ENCODE assay signal across 14 mouse cellular contexts in genomic region chr2:64966893-64967444, GRCm38 (mm10). TPM values are rescaled to one million over a fixed set of nuclear protein-coding genes. Genes with fewer than 3 reads are reported as not detected.
DNase-seq lines count a peak whose midpoint lies in the region; ATAC-seq lines count a peak whose summit lies in the region.
"Had no signal": no experiment of that assay in that cellular context is flagged by ENCODE, and none has a peak within 500 bp of the region (broad histone marks: within the 10 kb centered on the region; RNA-seq: fewer than 3 reads in every experiment).

No protein-coding gene starts in this region.

- no peak overlapping the region for H3K4me2 ChIP-seq in forebrain, embryonic 13.5 days
- H3K4me2 ChIP-seq in heart, embryonic 16.5 days (ENCODE audit: low read depth, low read length): no peak overlapping the region
- H3K4me2 ChIP-seq in midbrain, embryonic 14.5 days (ENCODE audit: low read length): no peak overlapping the region
- no peak overlapping the region for H3K4me2 ChIP-seq in midbrain, embryonic 15.5 days
- H3K4me2 ChIP-seq: liver, embryonic 11.5 days; stomach, embryonic 15.5 days had no signal

- peak overlapping the region; percentile 35; the same call in 1 of the 2 replicates for H3K27ac ChIP-seq in forebrain, embryonic 10.5 days
- H3K27ac ChIP-seq in forebrain, embryonic 13.5 days: no peak overlapping the region
- peak overlapping the region; percentile 80 for H3K27ac ChIP-seq in heart, embryonic 16.5 days (ENCODE audit: low read length)
- peak overlapping the region; percentile 66 for H3K27ac ChIP-seq in midbrain, embryonic 10.5 days (replicated peaks)
- H3K27ac ChIP-seq in midbrain, embryonic 14.5 days (replicated peaks; ENCODE audit: low read depth, low read length): no peak overlapping the region
- no peak overlapping the region for H3K27ac ChIP-seq in midbrain, embryonic 15.5 days
- H3K27ac ChIP-seq: stomach, embryonic 15.5 days had no signal

- DNase-seq in forebrain, embryonic 10.5 days (ENCODE audit: extremely low spot score, low spot score): no peak
- no peak for DNase-seq in heart, postnatal 36 days
- no peak for DNase-seq in midbrain, embryonic 10.5 days (ENCODE audit: low spot score)
- no peak for DNase-seq in midbrain, embryonic 14.5 days
- DNase-seq in thymus, postnatal 14 days: no peak
- DNase-seq: retina, postnatal 1 day; thymus, postnatal 25 days had no signal

- WGBS in forebrain, embryonic 10.5 days: 79% methylated on average over 6 of the region's 6 CpGs
- WGBS in forebrain, embryonic 13.5 days: 67% methylated on average over 6 of the region's 6 CpGs
- 84% methylated on average over 6 of the region's 6 CpGs for WGBS in heart, embryonic 16.5 days
- whole genome bisulfite sequencing in midbrain, embryonic 10.5 days: 77% methylated on average over 6 of the region's 6 CpGs
- WGBS in midbrain, embryonic 14.5 days: 64% methylated on average over 6 of the region's 6 CpGs
- WGBS in midbrain, embryonic 15.5 days: 67% methylated on average over 6 of the region's 6 CpGs

- no peaks in the 10 kb centered on the region for H3K36me3 ChIP-seq in forebrain, embryonic 10.5 days (replicated peaks)
- H3K36me3 ChIP-seq in forebrain, embryonic 13.5 days (ENCODE audit: poor library complexity, severe bottlenecking): no peaks in the 10 kb centered on the region
- no peaks in the 10 kb centered on the region for H3K36me3 ChIP-seq in heart, embryonic 16.5 days (ENCODE audit: control insufficient read depth, insufficient read depth)
- no peaks in the 10 kb centered on the region for H3K36me3 ChIP-seq in midbrain, embryonic 10.5 days
- H3K36me3 ChIP-seq in midbrain, embryonic 14.5 days (ENCODE audit: control insufficient read depth, insufficient read depth, low read length): no peaks in the 10 kb centered on the region
- H3K36me3 ChIP-seq in midbrain, embryonic 15.5 days (replicated peaks): no peaks in the 10 kb centered on the region
- H3K36me3 ChIP-seq: stomach, embryonic 15.5 days had no signal

- peaks cover 18% of the 10 kb centered on the region for H3K4me1 ChIP-seq in forebrain, embryonic 10.5 days
- H3K4me1 ChIP-seq in forebrain, embryonic 13.5 days: peaks cover 6% of the 10 kb centered on the region
- H3K4me1 ChIP-seq in heart, embryonic 16.5 days (ENCODE audit: control insufficient read depth, insufficient read depth, low read length): peaks cover 24% of the 10 kb centered on the region
- peaks cover 18% of the 10 kb centered on the region for H3K4me1 ChIP-seq in midbrain, embryonic 10.5 days
- H3K4me1 ChIP-seq in midbrain, embryonic 14.5 days (ENCODE audit: control insufficient read depth, insufficient read depth, low read length): no peaks in the 10 kb centered on the region; the same call in 1 of the 2 replicates
- peaks cover 5% of the 10 kb centered on the region for H3K4me1 ChIP-seq in midbrain, embryonic 15.5 days
- H3K4me1 ChIP-seq: stomach, embryonic 15.5 days had no signal

- ATAC-seq in forebrain, embryonic 13.5 days: no peak; the same call in 1 of the 2 replicates
- no peak; the same call in 1 of the 2 replicates for ATAC-seq in heart, embryonic 16.5 days (replicated peaks; ENCODE audit: extremely low read depth, insufficient read depth, low FRiP score)
- ATAC-seq in midbrain, embryonic 14.5 days (ENCODE audit: low FRiP score, low TSS enrichment): no peak
- peak; percentile 40; the same call in 1 of the 2 replicates for ATAC-seq in midbrain, embryonic 15.5 days (replicated peaks)
- ATAC-seq: lung, postnatal 0 days had no signal

- H3K27me3 ChIP-seq in forebrain, embryonic 10.5 days (ENCODE audit: poor library complexity, severe bottlenecking): no peaks in the 10 kb centered on the region
- no peaks in the 10 kb centered on the region for H3K27me3 ChIP-seq in forebrain, embryonic 13.5 days
- H3K27me3 ChIP-seq in heart, embryonic 16.5 days (ENCODE audit: control insufficient read depth, insufficient read depth, low read length): no peaks in the 10 kb centered on the region
- no peaks in the 10 kb centered on the region for H3K27me3 ChIP-seq in midbrain, embryonic 10.5 days (ENCODE audit: low read depth, poor library complexity, severe bottlenecking)
- H3K27me3 ChIP-seq in midbrain, embryonic 14.5 days (ENCODE audit: control insufficient read depth, insufficient read depth, low read length): no peaks in the 10 kb centered on the region
- H3K27me3 ChIP-seq in midbrain, embryonic 15.5 days (replicated peaks): no peaks in the 10 kb centered on the region
- H3K27me3 ChIP-seq: CH12.LX; stomach, embryonic 15.5 days had no signal

- H3K9ac ChIP-seq in forebrain, embryonic 13.5 days: no peak overlapping the region
- no peak overlapping the region for H3K9ac ChIP-seq in heart, embryonic 16.5 days (ENCODE audit: low read length)
- H3K9ac ChIP-seq in midbrain, embryonic 14.5 days (replicated peaks; ENCODE audit: low read length): no peak overlapping the region
- H3K9ac ChIP-seq in midbrain, embryonic 15.5 days: no peak overlapping the region
- H3K9ac ChIP-seq: stomach, embryonic 15.5 days had no signal

- no peak overlapping the region for H3K4me3 ChIP-seq in forebrain, embryonic 10.5 days
- no peak overlapping the region for H3K4me3 ChIP-seq in forebrain, embryonic 13.5 days
- H3K4me3 ChIP-seq in heart, embryonic 16.5 days (ENCODE audit: low read length): no peak overlapping the region
- H3K4me3 ChIP-seq in midbrain, embryonic 10.5 days: no peak overlapping the region
- H3K4me3 ChIP-seq in midbrain, embryonic 14.5 days (replicated peaks; ENCODE audit: low read depth, low read length): no peak overlapping the region
- no peak overlapping the region for H3K4me3 ChIP-seq in midbrain, embryonic 15.5 days
- H3K4me3 ChIP-seq: stomach, embryonic 15.5 days had no signal

- H3K9me3 ChIP-seq in forebrain, embryonic 10.5 days: no peaks in the 10 kb centered on the region
- no peaks in the 10 kb centered on the region for H3K9me3 ChIP-seq in forebrain, embryonic 13.5 days (replicated peaks)
- no peaks in the 10 kb centered on the region for H3K9me3 ChIP-seq in heart, embryonic 16.5 days (replicated peaks; ENCODE audit: control insufficient read depth, low read length)
- no peaks in the 10 kb centered on the region for H3K9me3 ChIP-seq in midbrain, embryonic 10.5 days (replicated peaks)
- no peaks in the 10 kb centered on the region for H3K9me3 ChIP-seq in midbrain, embryonic 14.5 days (ENCODE audit: control insufficient read depth, low read length)
- H3K9me3 ChIP-seq in midbrain, embryonic 15.5 days: no peaks in the 10 kb centered on the region
- H3K9me3 ChIP-seq: stomach, embryonic 15.5 days had no signal

- intact Hi-C loops in heart, postnatal 36 days (cut with DNase I): loop anchor here (5.0 kb wide), 1 partner anchor 370 kb away; no protein-coding TSS in a partner anchor

RNA-seq across cellular contexts. Expression of gene Grb14, which starts 57.8 kb away (rescaled TPM):
- polyA plus RNA-seq in forebrain, embryonic 10.5 days (2016; fragmentation: Nextera tagmentation; extraction: Ambion mirVana): 3.0 and 3.5 TPM in 2 replicates
- polyA plus RNA-seq in forebrain, embryonic 13.5 days (2015; fragmentation: Nextera tagmentation; extraction: Ambion mirVana): 9.8 and 11.4 TPM in 2 replicates
- polyA plus RNA-seq in heart, embryonic 16.5 days (2015; fragmentation: Nextera tagmentation; extraction: Ambion mirVana): 121 and 135 TPM in 2 replicates
- 100 to 1,000 TPM; 184 to 233 TPM for total RNA-seq in heart, postnatal 36 days (2021)
- 3.9 and 5.1 TPM in 2 replicates for polyA plus RNA-seq in midbrain, embryonic 10.5 days (2016; fragmentation: Nextera tagmentation; extraction: Ambion mirVana)
- 26.4 and 32.6 TPM in 2 replicates for polyA plus RNA-seq in midbrain, embryonic 14.5 days (2014; fragmentation: Nextera tagmentation; extraction: Ambion mirVana)
- 30.0 and 31.1 TPM in 2 replicates for polyA plus RNA-seq in midbrain, embryonic 15.5 days (2015; fragmentation: Nextera tagmentation; extraction: Ambion mirVana)

Comparison
In these comparisons a context has a peak if more than half of its experiments do, and no peak if none do; other contexts are left out.
1. H3K27ac ChIP-seq: peak in forebrain, embryonic 10.5 days (single experiment), heart, embryonic 16.5 days (single experiment) and midbrain, embryonic 10.5 days (single experiment); none in forebrain, embryonic 13.5 days (single experiment), midbrain, embryonic 14.5 days (single experiment) and midbrain, embryonic 15.5 days (single experiment).